8 mouse cellular contexts compared by ENCODE assay signal in genomic region chr3:95951566-95951965, GRCm38 (mm10). TPM values are rescaled to one million over a fixed set of nuclear protein-coding genes. Genes with fewer than 3 reads are reported as not detected.
DNase-seq lines count a peak whose midpoint lies in the region; ATAC-seq and TF ChIP-seq lines count a peak whose summit lies in the region.
"Not testable (repeated sequence)": the region's sequence is repeated elsewhere in the genome, so short reads cannot be mapped to it uniquely, and the experiment has no call there.
"Had no signal": no experiment of that assay in that cellular context is flagged by ENCODE, and none has a peak within 500 bp of the region (broad histone marks: within the 10 kb centered on the region; RNA-seq: fewer than 3 reads in every experiment).

No protein-coding gene starts in this region.

- WGBS in cerebellum, adult 2 months = 63% methylated on average over 12 of the region's 12 CpGs
- WGBS in forebrain, embryonic 11.5 days = 74% methylated on average over 12 of the region's 12 CpGs
- WGBS in heart, embryonic 15.5 days = 68% methylated on average over 12 of the region's 12 CpGs
- WGBS in intestine, postnatal 0 days = 73% methylated on average over 12 of the region's 12 CpGs
- WGBS in liver, adult 2 months = 66% methylated on average over 12 of the region's 12 CpGs
- WGBS in midbrain, embryonic 10.5 days = 72% methylated on average over 12 of the region's 12 CpGs
- 70% methylated on average over 12 of the region's 12 CpGs for WGBS in neural tube, embryonic 15.5 days

- peak in 1 of 2 experiments; percentile 44 for DNase-seq in cerebellum, adult 2 months
- DNase-seq in forebrain, embryonic 11.5 days (ENCODE audit: low spot score); liver, adult 2 months (ENCODE audit: extremely low read depth, low read depth, low spot score); midbrain, embryonic 10.5 days (ENCODE audit: low spot score): not testable (repeated sequence)

- not testable (repeated sequence) for TF ChIP-seq POLR2A in cerebellum, adult 2 months (IDR thresholded peaks at IDR 0.05; ENCODE audit: borderline replicate concordance, insufficient read depth, low read length); liver, adult 2 months (IDR thresholded peaks at IDR 0.05; ENCODE audit: extremely low read depth, insufficient read depth, low read length)

- not testable (repeated sequence) for H3K4me1 ChIP-seq in cerebellum, adult 2 months (ENCODE audit: control insufficient read depth, insufficient read depth, low read length); forebrain, embryonic 11.5 days (replicated peaks; ENCODE audit: control insufficient read depth, insufficient read depth, low read length); intestine, postnatal 0 days (replicated peaks; ENCODE audit: control insufficient read depth, insufficient read depth, low read length); liver, adult 2 months (ENCODE audit: control insufficient read depth, insufficient read depth, low read length)
- peaks cover 11% of the 10 kb centered on the region for H3K4me1 ChIP-seq in heart, embryonic 15.5 days (replicated peaks)
- peaks cover 25% of the 10 kb centered on the region for H3K4me1 ChIP-seq in midbrain, embryonic 10.5 days
- peaks cover 12% of the 10 kb centered on the region for H3K4me1 ChIP-seq in neural tube, embryonic 15.5 days

- TF ChIP-seq CTCF in cerebellum, adult 2 months (IDR thresholded peaks at IDR 0.05; ENCODE audit: borderline replicate concordance, insufficient read depth, low read depth, low read length); intestine, postnatal 0 days (IDR thresholded peaks at IDR 0.05; ENCODE audit: low read depth); liver, adult 2 months (IDR thresholded peaks at IDR 0.05; ENCODE audit: low read depth, low read length): not testable (repeated sequence)

- not testable (repeated sequence) for ATAC-seq in forebrain, embryonic 11.5 days (replicated peaks; ENCODE audit: low FRiP score); heart, embryonic 15.5 days (replicated peaks; ENCODE audit: insufficient number of reproducible peaks, insufficient read depth, low FRiP score, low read depth); intestine, postnatal 0 days
- ATAC-seq in neural tube, embryonic 15.5 days (ENCODE audit: low FRiP score) = peak; percentile 19

- H3K27me3 ChIP-seq in cerebellum, adult 2 months (ENCODE audit: control insufficient read depth, insufficient read depth, low read length); forebrain, embryonic 11.5 days (ENCODE audit: control insufficient read depth, insufficient read depth, low read length); heart, embryonic 15.5 days; intestine, postnatal 0 days (replicated peaks; ENCODE audit: control insufficient read depth, insufficient read depth, low read length); liver, adult 2 months (ENCODE audit: control insufficient read depth, insufficient read depth, low read length); midbrain, embryonic 10.5 days (ENCODE audit: low read depth, poor library complexity, severe bottlenecking); neural tube, embryonic 15.5 days (replicated peaks): not testable (repeated sequence)

- H3K4me3 ChIP-seq in cerebellum, adult 2 months (replicated peaks; ENCODE audit: insufficient read depth, low read depth, low read length) = peak overlapping the region; percentile 71
- H3K4me3 ChIP-seq in forebrain, embryonic 11.5 days (ENCODE audit: low read depth, low read length) = peak overlapping the region; percentile 50
- peak overlapping the region; percentile 56 for H3K4me3 ChIP-seq in heart, embryonic 15.5 days
- H3K4me3 ChIP-seq in intestine, postnatal 0 days (ENCODE audit: low read depth, low read length) = peak overlapping the region; percentile 49
- H3K4me3 ChIP-seq in liver, adult 2 months (ENCODE audit: insufficient read depth, low read depth, low read length) = peak overlapping the region; percentile 68; the same call in 1 of the 2 replicates
- H3K4me3 ChIP-seq in midbrain, embryonic 10.5 days = peak overlapping the region; percentile 66
- H3K4me3 ChIP-seq in neural tube, embryonic 15.5 days (replicated peaks) = peak overlapping the region; percentile 59

- not testable (repeated sequence) for H3K79me2 ChIP-seq in liver, adult 2 months (ENCODE audit: control insufficient read depth, insufficient read depth, low read length)

- H3K27ac ChIP-seq in cerebellum, adult 2 months (ENCODE audit: insufficient read depth, low read length) = peak overlapping the region; percentile 81
- H3K27ac ChIP-seq in forebrain, embryonic 11.5 days (ENCODE audit: low read depth, low read length) = peak overlapping the region; percentile 97
- H3K27ac ChIP-seq in heart, embryonic 15.5 days = peak overlapping the region; percentile 92
- H3K27ac ChIP-seq in intestine, postnatal 0 days (ENCODE audit: low read depth, low read length) = peak overlapping the region; percentile 91
- peak overlapping the region; percentile 33 for H3K27ac ChIP-seq in liver, adult 2 months (replicated peaks; ENCODE audit: insufficient read depth, low read depth, low read length)
- peak overlapping the region; percentile 98 for H3K27ac ChIP-seq in midbrain, embryonic 10.5 days (replicated peaks)
- peak overlapping the region; percentile 99 for H3K27ac ChIP-seq in neural tube, embryonic 15.5 days (replicated peaks)

- H3K9ac ChIP-seq in forebrain, embryonic 11.5 days (ENCODE audit: low read length) = peak overlapping the region; percentile 73
- H3K9ac ChIP-seq in heart, embryonic 15.5 days = peak overlapping the region; percentile 61
- peak overlapping the region; percentile 54 for H3K9ac ChIP-seq in intestine, postnatal 0 days (ENCODE audit: low read depth, low read length)
- not testable (repeated sequence) for H3K9ac ChIP-seq in liver, adult 2 months (ENCODE audit: low read depth, low read length)
- H3K9ac ChIP-seq in neural tube, embryonic 15.5 days (replicated peaks) = peak overlapping the region; percentile 75

- not testable (repeated sequence) for H3K36me3 ChIP-seq in forebrain, embryonic 11.5 days (ENCODE audit: control insufficient read depth, insufficient read depth, low read length); heart, embryonic 15.5 days; intestine, postnatal 0 days (ENCODE audit: control insufficient read depth, insufficient read depth); liver, adult 2 months (ENCODE audit: control insufficient read depth, insufficient read depth, low read length); neural tube, embryonic 15.5 days
- peaks cover 23% of the 10 kb centered on the region for H3K36me3 ChIP-seq in midbrain, embryonic 10.5 days

- not testable (repeated sequence) for H3K9me3 ChIP-seq in forebrain, embryonic 11.5 days (ENCODE audit: control insufficient read depth, low read length); heart, embryonic 15.5 days (replicated peaks); intestine, postnatal 0 days (ENCODE audit: control insufficient read depth); midbrain, embryonic 10.5 days (replicated peaks); neural tube, embryonic 15.5 days (replicated peaks)

- peak overlapping the region; percentile 70 for H3K4me2 ChIP-seq in forebrain, embryonic 11.5 days (ENCODE audit: low read depth, low read length, severe bottlenecking)
- peak overlapping the region; percentile 71 for H3K4me2 ChIP-seq in heart, embryonic 15.5 days
- peak overlapping the region; percentile 69 for H3K4me2 ChIP-seq in intestine, postnatal 0 days (replicated peaks; ENCODE audit: low read depth)
- H3K4me2 ChIP-seq in neural tube, embryonic 15.5 days = peak overlapping the region; percentile 74

RNA-seq across cellular contexts. Expression of gene Anp32e, which starts 22.5 kb away (rescaled TPM):
- 65.1 and 70.4 TPM in 2 replicates for polyA plus RNA-seq in cerebellum, adult 2 months (2012; rRNA removed)
- polyA plus RNA-seq in forebrain, embryonic 11.5 days (2014; fragmentation: Nextera tagmentation; extraction: Ambion mirVana) = 157 and 167 TPM in 2 replicates
- 183 and 187 TPM in 2 replicates for polyA plus RNA-seq in heart, embryonic 15.5 days (2015; fragmentation: Nextera tagmentation; extraction: Ambion mirVana)
- 71.7 and 75.1 TPM in 2 replicates for polyA plus RNA-seq in intestine, postnatal 0 days (2015; fragmentation: Nextera tagmentation; extraction: Ambion mirVana)
- 8.5 and 11.7 TPM in 2 replicates for total RNA-seq in liver, adult 2 months (2014; rRNA removed)
- 3.7 and 3.8 TPM in 2 replicates for polyA plus RNA-seq in liver, adult 2 months (2012; rRNA removed)
- polyA plus RNA-seq in midbrain, embryonic 10.5 days (2016; fragmentation: Nextera tagmentation; extraction: Ambion mirVana) = 366 and 378 TPM in 2 replicates
- 99.6 and 157 TPM in 2 replicates for polyA plus RNA-seq in neural tube, embryonic 15.5 days (2015; fragmentation: Nextera tagmentation; extraction: Ambion mirVana)

RNA-seq across cellular contexts. Expression of gene Plekho1, which starts 44.2 kb away (rescaled TPM):
- polyA plus RNA-seq in cerebellum, adult 2 months (2012; rRNA removed) = 155 and 160 TPM in 2 replicates
- polyA plus RNA-seq in forebrain, embryonic 11.5 days (2014; fragmentation: Nextera tagmentation; extraction: Ambion mirVana) = 82.5 and 85.6 TPM in 2 replicates
- polyA plus RNA-seq in heart, embryonic 15.5 days (2015; fragmentation: Nextera tagmentation; extraction: Ambion mirVana) = 64.3 and 69.6 TPM in 2 replicates
- polyA plus RNA-seq in intestine, postnatal 0 days (2015; fragmentation: Nextera tagmentation; extraction: Ambion mirVana) = 18.9 and 23.8 TPM in 2 replicates
- total RNA-seq in liver, adult 2 months (2014; rRNA removed) = 5.2 and 6.8 TPM in 2 replicates
- polyA plus RNA-seq in liver, adult 2 months (2012; rRNA removed) = 4.6 and 8.0 TPM in 2 replicates
- 66.8 and 69.0 TPM in 2 replicates for polyA plus RNA-seq in midbrain, embryonic 10.5 days (2016; fragmentation: Nextera tagmentation; extraction: Ambion mirVana)
- polyA plus RNA-seq in neural tube, embryonic 15.5 days (2015; fragmentation: Nextera tagmentation; extraction: Ambion mirVana) = 46.7 and 48.6 TPM in 2 replicates

RNA-seq across cellular contexts. Expression of gene Car14, which starts 47.1 kb away (rescaled TPM):
- 49.8 and 63.2 TPM in 2 replicates for polyA plus RNA-seq in cerebellum, adult 2 months (2012; rRNA removed)
- 49.4 and 53.6 TPM in 2 replicates for polyA plus RNA-seq in forebrain, embryonic 11.5 days (2014; fragmentation: Nextera tagmentation; extraction: Ambion mirVana)
- polyA plus RNA-seq in heart, embryonic 15.5 days (2015; fragmentation: Nextera tagmentation; extraction: Ambion mirVana) = 46.9 and 55.7 TPM in 2 replicates
- polyA plus RNA-seq in intestine, postnatal 0 days (2015; fragmentation: Nextera tagmentation; extraction: Ambion mirVana) = 0.90 TPM in 2 replicates
- total RNA-seq in liver, adult 2 months (2014; rRNA removed) = 24.5 and 35.6 TPM in 2 replicates
- polyA plus RNA-seq in liver, adult 2 months (2012; rRNA removed) = 47.9 and 56.8 TPM in 2 replicates
- 67.7 and 93.9 TPM in 2 replicates for polyA plus RNA-seq in midbrain, embryonic 10.5 days (2016; fragmentation: Nextera tagmentation; extraction: Ambion mirVana)
- 1.3 and 1.8 TPM in 2 replicates for polyA plus RNA-seq in neural tube, embryonic 15.5 days (2015; fragmentation: Nextera tagmentation; extraction: Ambion mirVana)
- total RNA-seq: megakaryocyte progenitor cell, adult 5-6 weeks had no signal

RNA-seq across cellular contexts. Expression of gene Aph1a, which starts 57.8 kb away (rescaled TPM):
- polyA plus RNA-seq in cerebellum, adult 2 months (2012; rRNA removed) = 78.1 and 80.3 TPM in 2 replicates
- polyA plus RNA-seq in forebrain, embryonic 11.5 days (2014; fragmentation: Nextera tagmentation; extraction: Ambion mirVana) = 29.7 and 33.3 TPM in 2 replicates
- 33.3 and 35.8 TPM in 2 replicates for polyA plus RNA-seq in heart, embryonic 15.5 days (2015; fragmentation: Nextera tagmentation; extraction: Ambion mirVana)
- polyA plus RNA-seq in intestine, postnatal 0 days (2015; fragmentation: Nextera tagmentation; extraction: Ambion mirVana) = 42.2 and 52.4 TPM in 2 replicates
- total RNA-seq in liver, adult 2 months (2014; rRNA removed) = 36.2 and 43.2 TPM in 2 replicates
- polyA plus RNA-seq in liver, adult 2 months (2012; rRNA removed) = 181 and 255 TPM in 2 replicates
- polyA plus RNA-seq in midbrain, embryonic 10.5 days (2016; fragmentation: Nextera tagmentation; extraction: Ambion mirVana) = 31.1 and 37.4 TPM in 2 replicates
- polyA plus RNA-seq in neural tube, embryonic 15.5 days (2015; fragmentation: Nextera tagmentation; extraction: Ambion mirVana) = 31.0 and 39.5 TPM in 2 replicates

RNA-seq across cellular contexts. Expression of gene BC028528, which starts 59.8 kb away (rescaled TPM):
- 9.0 and 9.3 TPM in 2 replicates for polyA plus RNA-seq in cerebellum, adult 2 months (2012; rRNA removed)
- 7.5 and 10.3 TPM in 2 replicates for polyA plus RNA-seq in forebrain, embryonic 11.5 days (2014; fragmentation: Nextera tagmentation; extraction: Ambion mirVana)
- 38.4 and 43.5 TPM in 2 replicates for polyA plus RNA-seq in heart, embryonic 15.5 days (2015; fragmentation: Nextera tagmentation; extraction: Ambion mirVana)
- 10.9 and 11.9 TPM in 2 replicates for polyA plus RNA-seq in intestine, postnatal 0 days (2015; fragmentation: Nextera tagmentation; extraction: Ambion mirVana)
- 3.7 and 5.3 TPM in 2 replicates for total RNA-seq in liver, adult 2 months (2014; rRNA removed)
- polyA plus RNA-seq in liver, adult 2 months (2012; rRNA removed) = 0.72 and 0.98 TPM in 2 replicates
- polyA plus RNA-seq in midbrain, embryonic 10.5 days (2016; fragmentation: Nextera tagmentation; extraction: Ambion mirVana) = 8.1 and 9.6 TPM in 2 replicates
- 23.8 and 25.3 TPM in 2 replicates for polyA plus RNA-seq in neural tube, embryonic 15.5 days (2015; fragmentation: Nextera tagmentation; extraction: Ambion mirVana)

Comparison
In these comparisons a context has a peak if more than half of its experiments do, and no peak if none do; other contexts are left out.
1. H3K27ac ChIP-seq: peak in every context shown above with its lines; median percentile 99 in neural tube, embryonic 15.5 days; 98 in midbrain, embryonic 10.5 days; 97 in forebrain, embryonic 11.5 days; 92 in heart, embryonic 15.5 days; 91 in intestine, postnatal 0 days; 81 in cerebellum, adult 2 months; 33 in liver, adult 2 months.
2. RNA of gene Anp32e, which starts 22.5 kb away (polyA plus RNA-seq): 366 to 378 TPM in midbrain, embryonic 10.5 days, 183 to 187 TPM in heart, embryonic 15.5 days, 157 to 167 TPM in forebrain, embryonic 11.5 days, 99.6 to 157 TPM in neural tube, embryonic 15.5 days, 71.7 to 75.1 TPM in intestine, postnatal 0 days and 65.1 to 70.4 TPM in cerebellum, adult 2 months; 3.7 to 3.8 TPM in liver, adult 2 months; every median in the first group is over 10 times any median in the second.
3. RNA of gene Car14, which starts 47.1 kb away (polyA plus RNA-seq): 67.7 to 93.9 TPM in midbrain, embryonic 10.5 days, 49.8 to 63.2 TPM in cerebellum, adult 2 months, 46.9 to 55.7 TPM in heart, embryonic 15.5 days, 49.4 to 53.6 TPM in forebrain, embryonic 11.5 days and 47.9 to 56.8 TPM in liver, adult 2 months; 1.3 to 1.8 TPM in neural tube, embryonic 15.5 days and 0.90 TPM in intestine, postnatal 0 days; every median in the first group is over 10 times any median in the second.
4. Peak in every context shown above with its lines, with median percentiles within 50 percentile points of each other: H3K4me3 ChIP-seq and H3K4me2 ChIP-seq.